ENCODE assay signal across 11 mouse cellular contexts in the genomic region with DNA sequence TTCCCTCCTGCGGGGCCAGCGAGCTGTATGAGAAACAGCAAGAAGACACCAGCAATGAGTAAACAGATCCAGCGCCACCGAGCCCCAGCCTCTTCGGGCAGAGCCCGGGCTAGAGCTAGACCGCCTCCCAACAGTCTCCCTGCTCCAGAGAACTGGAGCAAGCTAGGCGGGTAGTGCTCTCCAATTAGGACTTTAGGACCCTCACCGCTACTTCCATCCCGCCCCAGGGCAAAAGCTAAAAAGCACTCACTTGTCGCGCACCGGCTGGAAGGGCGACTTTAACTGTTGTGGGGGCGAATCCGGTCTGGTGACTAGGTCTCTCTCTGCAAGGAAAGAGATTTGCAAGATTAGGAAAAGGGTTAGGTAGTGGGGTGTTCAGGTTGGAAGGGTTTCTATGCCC. TPM values are rescaled to one million over a fixed set of nuclear protein-coding genes. Genes with fewer than 3 reads are reported as not detected.
DNase-seq lines count a peak whose midpoint lies in the region; ATAC-seq lines count a peak whose summit lies in the region.
"Had no signal": no experiment of that assay in that cellular context is flagged by ENCODE, and none has a peak within 500 bp of the region (broad histone marks: within the 10 kb centered on the region; RNA-seq: fewer than 3 reads in every experiment).

No protein-coding gene starts in this region.

- ATAC-seq in forebrain, embryonic 12.5 days (ENCODE audit: low FRiP score), result no peak
- ATAC-seq in forebrain, embryonic 16.5 days, result no peak
- ATAC-seq in lung, embryonic 16.5 days (ENCODE audit: low read depth), result no peak
- ATAC-seq in frontal cortex, adult (ENCODE audit: low TSS enrichment), result no peak
- no peak for ATAC-seq in megakaryocyte, adult 5-6 weeks (ENCODE audit: poor library complexity, severe bottlenecking)

- H3K9me3 ChIP-seq in forebrain, embryonic 12.5 days, result no peaks in the 10 kb centered on the region
- H3K9me3 ChIP-seq in forebrain, embryonic 16.5 days (ENCODE audit: control insufficient read depth, low read length), result no peaks in the 10 kb centered on the region
- H3K9me3 ChIP-seq in lung, embryonic 16.5 days (ENCODE audit: control insufficient read depth, low read length), result no peaks in the 10 kb centered on the region
- H3K9me3 ChIP-seq: stomach, embryonic 15.5 days had no signal

- H3K4me1 ChIP-seq in forebrain, embryonic 12.5 days, result peaks cover 58% of the 10 kb centered on the region
- peaks cover 15% of the 10 kb centered on the region for H3K4me1 ChIP-seq in forebrain, embryonic 16.5 days (replicated peaks; ENCODE audit: control insufficient read depth, insufficient read depth, low read length)
- 0 out of 2 replicates have a peak, but pooled peaks cover 2% of the 10 kb centered on the region for H3K4me1 ChIP-seq in lung, embryonic 16.5 days (replicated peaks; ENCODE audit: control insufficient read depth, insufficient read depth, low read length)

- no peaks in the 10 kb centered on the region for H3K36me3 ChIP-seq in forebrain, embryonic 12.5 days (replicated peaks)
- H3K36me3 ChIP-seq in forebrain, embryonic 16.5 days (ENCODE audit: control insufficient read depth, insufficient read depth), result no peaks in the 10 kb centered on the region
- H3K36me3 ChIP-seq in lung, embryonic 16.5 days (ENCODE audit: control insufficient read depth, insufficient read depth, low read length), result no peaks in the 10 kb centered on the region
- H3K36me3 ChIP-seq: stomach, embryonic 15.5 days had no signal

- H3K9ac ChIP-seq in forebrain, embryonic 12.5 days, result no peak overlapping the region
- no peak overlapping the region for H3K9ac ChIP-seq in forebrain, embryonic 16.5 days (replicated peaks; ENCODE audit: low read depth, low read length)
- H3K9ac ChIP-seq in lung, embryonic 16.5 days (ENCODE audit: low read length), result peak overlapping the region; percentile 71
- H3K9ac ChIP-seq: stomach, embryonic 15.5 days had no signal

- DNase-seq in testis, postnatal 14 days (ENCODE audit: low spot score), result peak; percentile 9
- DNase-seq in testis, postnatal 10 days (ENCODE audit: low spot score), result no peak
- no peak for DNase-seq in T-cell, adult 2 months (ENCODE audit: low spot score)

- WGBS in forebrain, embryonic 12.5 days, result 2% methylated on average over 16 of the region's 16 CpGs
- under 1% methylated on average over 16 of the region's 16 CpGs for WGBS in forebrain, embryonic 16.5 days
- WGBS in lung, embryonic 16.5 days, result 3% methylated on average over 16 of the region's 16 CpGs

- H3K4me3 ChIP-seq in forebrain, embryonic 12.5 days (replicated peaks), result peak overlapping the region; percentile 20
- H3K4me3 ChIP-seq in forebrain, embryonic 16.5 days (replicated peaks; ENCODE audit: low read length), result no peak overlapping the region
- H3K4me3 ChIP-seq in lung, embryonic 16.5 days (ENCODE audit: low read length), result peak overlapping the region; percentile 67
- H3K4me3 ChIP-seq: myocyte had no signal

- 0 out of 2 replicates have a peak overlapping the region, but pooled peaks have one; percentile 4 for H3K4me2 ChIP-seq in forebrain, embryonic 12.5 days
- H3K4me2 ChIP-seq in forebrain, embryonic 16.5 days (ENCODE audit: low read length), result no peak overlapping the region
- H3K4me2 ChIP-seq in lung, embryonic 16.5 days (ENCODE audit: low read depth, low read length), result peak overlapping the region; percentile 59

- no peak overlapping the region for H3K27ac ChIP-seq in forebrain, embryonic 12.5 days
- H3K27ac ChIP-seq in forebrain, embryonic 16.5 days (ENCODE audit: low read length), result no peak overlapping the region
- peak overlapping the region; percentile 20; the same call in 1 of the 2 replicates for H3K27ac ChIP-seq in lung, embryonic 16.5 days (ENCODE audit: low read length)
- H3K27ac ChIP-seq: stomach, embryonic 15.5 days had no signal

- H3K27me3 ChIP-seq in forebrain, embryonic 12.5 days, result peaks cover 98% of the 10 kb centered on the region
- peaks cover 79% of the 10 kb centered on the region for H3K27me3 ChIP-seq in forebrain, embryonic 16.5 days (replicated peaks; ENCODE audit: control insufficient read depth, insufficient read depth, low read length)
- peaks cover 61% of the 10 kb centered on the region for H3K27me3 ChIP-seq in lung, embryonic 16.5 days (ENCODE audit: control insufficient read depth, insufficient read depth, low read depth, low read length)

RNA-seq across cellular contexts. Expression of gene Irx1, which starts 4.9 kb away (rescaled TPM):
- 0.96 and 1.6 TPM in 2 replicates for polyA plus RNA-seq in forebrain, embryonic 12.5 days (2016; fragmentation: Nextera tagmentation; extraction: Ambion mirVana)
- 0.37 and 0.68 TPM in 2 replicates for polyA plus RNA-seq in forebrain, embryonic 16.5 days (2015; fragmentation: Nextera tagmentation; extraction: Ambion mirVana)
- polyA plus RNA-seq in lung, embryonic 16.5 days (2015; fragmentation: Nextera tagmentation; extraction: Ambion mirVana), result 5.7 and 7.5 TPM in 2 replicates
- total RNA-seq in megakaryocyte, adult 5-6 weeks (2015), result not detected in 2 replicates
- total RNA-seq in megakaryocyte, adult 5-6 weeks (2017), result not detected in 2 replicates
- polyA plus RNA-seq: C2C12, myocyte had no signal
